Mouse (Mus musculus) myocyte (in vitro differentiated cells): ENCODE results near the gene Olfr983. TPM values are rescaled to one million over a fixed set of nuclear protein-coding genes. Genes with fewer than 3 reads are reported as not detected.

Experiments used
- H3K27me3 ChIP-seq: one replicate; pipeline ENCODE4 v1.6.1; 2011; ENCODE audit not compliant: control insufficient read depth, insufficient read depth, insufficient read length
- H3K36me3 ChIP-seq: one replicate; pipeline ENCODE4 v1.6.1; 2011; ENCODE audit not compliant: control insufficient read depth, insufficient read depth
- H3K4me2 ChIP-seq: one replicate; pipeline ENCODE4 v1.6.1; 2011; ENCODE audit warnings: low read depth, control low read depth
- H3K4me3 ChIP-seq: one replicate; pipeline ENCODE4 v1.5.1; 2011; ENCODE audit warnings: mild to moderate bottlenecking, control low read depth, moderate library complexity
- H3K79me2 ChIP-seq: one replicate; pipeline ENCODE4 v1.6.1; 2011; ENCODE audit not compliant: control insufficient read depth, insufficient read depth
- H3ac ChIP-seq: one replicate; pipeline ENCODE4 v1.6.1; 2011; ENCODE audit not compliant: control insufficient read depth, insufficient read length
- CEBPB ChIP-seq: IDR thresholded peaks from 2 replicates; pipeline ENCODE4 v1.6.1; 2011; ENCODE audit warnings: mild to moderate bottlenecking, moderate library complexity; ENCODE audit not compliant: poor library complexity, insufficient read depth, severe bottlenecking
- E2F4 ChIP-seq: IDR thresholded peaks from one replicate; pipeline ENCODE4 v1.6.1; 2011; ENCODE audit warnings: mild to moderate bottlenecking, control low read depth, moderate library complexity; ENCODE audit not compliant: insufficient read depth
- MAX ChIP-seq: IDR thresholded peaks from one replicate; pipeline ENCODE4 v1.6.1; 2011; ENCODE audit warnings: low read depth, mild to moderate bottlenecking, control low read depth
- MYOD1 ChIP-seq, 3 experiments: IDR thresholded peaks; one replicate each; pipeline ENCODE4 v1.6.1; 2011; ENCODE audit warnings: control low read depth in 2 of 3, low read depth in 2 of 3, mild to moderate bottlenecking in 2 of 3, moderate library complexity in 1 of 3; ENCODE audit not compliant: insufficient read length in 2 of 3, control insufficient read depth in 1 of 3
- MYOG ChIP-seq, 3 experiments: IDR thresholded peaks; one replicate each; pipeline ENCODE4 v1.6.1; 2011; ENCODE audit warnings: control low read depth in 2 of 3, low read depth in 2 of 3, mild to moderate bottlenecking in 2 of 3; ENCODE audit not compliant: insufficient read length in 2 of 3, control insufficient read depth in 1 of 3, insufficient read depth in 1 of 3
- POLR2A ChIP-seq: IDR thresholded peaks from one replicate; pipeline ENCODE4 v1.6.1; 2011; ENCODE audit warnings: low read depth, mild to moderate bottlenecking, control low read depth, moderate library complexity; ENCODE audit not compliant: insufficient read length
- POLR2AphosphoS2 ChIP-seq: IDR thresholded peaks from one replicate; pipeline ENCODE4 v1.6.1; 2011; ENCODE audit warnings: low read depth, control low read depth; ENCODE audit not compliant: insufficient read length
- REST ChIP-seq: IDR thresholded peaks from one replicate; pipeline ENCODE4 v1.6.1; 2011; ENCODE audit warnings: mild to moderate bottlenecking, control low read depth, moderate library complexity; ENCODE audit not compliant: insufficient read depth, insufficient read length
- SRF ChIP-seq: IDR thresholded peaks from one replicate; pipeline ENCODE4 v1.6.1; 2011; ENCODE audit warnings: low read depth; ENCODE audit not compliant: control insufficient read depth, insufficient read length
- TCF12 ChIP-seq: IDR thresholded peaks from one replicate; pipeline ENCODE4 v1.6.1; 2011; ENCODE audit warnings: mild to moderate bottlenecking, control low read depth; ENCODE audit not compliant: poor library complexity, insufficient read depth, severe bottlenecking
- TCF3 ChIP-seq: IDR thresholded peaks from one replicate; pipeline ENCODE4 v1.6.1; 2011; ENCODE audit warnings: low read depth, control low read depth; ENCODE audit not compliant: insufficient read length
- USF1 ChIP-seq: IDR thresholded peaks from one replicate; pipeline ENCODE4 v1.6.1; 2011; ENCODE audit warnings: low read depth, mild to moderate bottlenecking, control low read depth, moderate library complexity
- polyA plus RNA-seq: library from polyadenylated mRNA; unstranded; fragments of >200 nt; fragmentation: generic; extraction: Trizol; gene quantifications from one replicate; pipeline ENCODE4 v1.2.1, GENCODE M21; 2012; ENCODE audit warnings: missing spikeins

The Olfr983 gene
- polyA plus RNA-seq, result not detected

GRCm38 (mm10) chr9:40093495-40093894, at the start of gene Olfr983:
Olfr983 (minus strand) TSS chr9:40093595.
- Histone ChIP-seq H3K79me2 (no peaks in the 10 kb centered on the region), H3K27me3 (no peaks in the 10 kb centered on the region), H3K4me3 (no peak within 1 kb of the TSS), H3ac (no peak within 1 kb of the TSS), H3K36me3 (no peaks in the 10 kb centered on the region), H3K4me2 (no peak within 1 kb of the TSS)
- TF ChIP-seq SRF (no peak), MAX (no peak), POLR2A (no peak)

GRCm38 (mm10) chr9:40141544-40141943, 48.1 kb upstream of the Olfr983 start:
- TF ChIP-seq SRF (no peak), USF1 (no peak), TCF12 (no peak), MAX (no peak), POLR2AphosphoS2 (no peak)
- H3K4me3 ChIP-seq, result no peak overlapping the region
- no peak overlapping the region for H3K4me2 ChIP-seq

GRCm38 (mm10) chr9:40139484-40139883, 46.1 kb upstream of the Olfr983 start:
- no peaks in the 10 kb centered on the region for H3K36me3 ChIP-seq
- no peaks in the 10 kb centered on the region for H3K79me2 ChIP-seq
- H3K4me3 ChIP-seq, result no peak overlapping the region
- H3ac ChIP-seq, result no peak overlapping the region
- TF ChIP-seq CEBPB (no peak), POLR2AphosphoS2 (no peak), TCF3 (no peak), TCF12 (no peak), MYOD1 (IDR thresholded peaks at IDR 0.05; ENCODE audit: control insufficient read depth in 1 of 3, insufficient read length in 2 of 3, low read depth in 2 of 3) (no peak), SRF (no peak), MAX (no peak), USF1 (no peak), MYOG (IDR thresholded peaks at IDR 0.05; ENCODE audit: control insufficient read depth in 1 of 3, insufficient read depth in 1 of 3, insufficient read length in 2 of 3, low read depth in 2 of 3) (no peak)
- no peak overlapping the region for H3K4me2 ChIP-seq
- H3K27me3 ChIP-seq, result no peaks in the 10 kb centered on the region

More at GRCm38 (mm10) chr9:40141544-40141943, 48.1 kb upstream of the Olfr983 start:
- no peaks in the 10 kb centered on the region for H3K36me3 ChIP-seq
- no peaks in the 10 kb centered on the region for H3K27me3 ChIP-seq
- no peak overlapping the region for H3ac ChIP-seq
- H3K79me2 ChIP-seq, result no peaks in the 10 kb centered on the region

GRCm38 (mm10) chr9:40136987-40137688, 43.7 kb upstream of the Olfr983 start:
- TF ChIP-seq REST (no peak), TCF12 (no peak), E2F4 (no peak), MYOG (IDR thresholded peaks at IDR 0.05; ENCODE audit: control insufficient read depth in 1 of 3, insufficient read depth in 1 of 3, insufficient read length in 2 of 3, low read depth in 2 of 3) (no peak), SRF (no peak), MAX (no peak), CEBPB (no peak), POLR2AphosphoS2 (no peak), TCF3 (no peak), MYOD1 (IDR thresholded peaks at IDR 0.05; ENCODE audit: control insufficient read depth in 1 of 3, insufficient read length in 2 of 3, low read depth in 2 of 3) (no peak), POLR2A (no peak), USF1 (no peak)
- Histone ChIP-seq H3ac (no peak overlapping the region), H3K27me3 (no peaks in the 10 kb centered on the region), H3K79me2 (no peaks in the 10 kb centered on the region), H3K4me3 (no peak overlapping the region), H3K4me2 (no peak overlapping the region), H3K36me3 (no peaks in the 10 kb centered on the region)

- Histone ChIP-seq H3K27me3 (no peaks in the 10 kb centered on the region), H3K36me3 (no peaks in the 10 kb centered on the region), H3K4me2 (no peak overlapping the region), H3K4me3 (no peak overlapping the region), H3K79me2 (no peaks in the 10 kb centered on the region), H3ac (no peak overlapping the region)
- TF ChIP-seq USF1 (no peak), POLR2A (no peak)
Measured at GRCm38 (mm10) chr9:40130556-40130955, 37.2 kb upstream of the Olfr983 start.
